Mouse (Mus musculus) mature B cell (primary cell): ENCODE results near the gene Sorbs1.

Experiments
- in situ Hi-C: fragments of 300-500 bp; cut with MboI; formaldehyde crosslinking; loops from 2 replicates; pipeline ENCODE4 v1.14.3; 2019

Sorbs1 gene

GRCm38 (mm10) chr19:40436465-40437200, 76.9 kb downstream of the Sorbs1 start:
- in situ Hi-C loops: no loop called here

GRCm38 (mm10) chr19:40435797-40436196, 77.8 kb downstream of the Sorbs1 start:
- in situ Hi-C loops: no loop called here

- in situ Hi-C loops: no loop called here
Observed at GRCm38 (mm10) chr19:40435045-40435444, 78.5 kb downstream of the Sorbs1 start.

GRCm38 (mm10) chr19:40434042-40434869, 79.3 kb downstream of the Sorbs1 start:
- in situ Hi-C loops: no loop called here

GRCm38 (mm10) chr19:40433316-40433912, 80.2 kb downstream of the Sorbs1 start:
- in situ Hi-C loops: no loop called here

- in situ Hi-C loops: no loop called here
Observed at GRCm38 (mm10) chr19:40431969-40432368, 81.6 kb downstream of the Sorbs1 start.

GRCm38 (mm10) chr19:40429572-40429971, 84.0 kb downstream of the Sorbs1 start:
- in situ Hi-C loops: no loop called here

GRCm38 (mm10) chr19:40429169-40429568, 84.4 kb downstream of the Sorbs1 start:
- in situ Hi-C loops: no loop called here

GRCm38 (mm10) chr19:40426103-40426960, 87.2 kb downstream of the Sorbs1 start:
- in situ Hi-C loops: no loop called here

- in situ Hi-C loops: no loop called here
Observed at GRCm38 (mm10) chr19:40425326-40425725, 88.3 kb downstream of the Sorbs1 start.

GRCm38 (mm10) chr19:40421037-40421436, 92.5 kb downstream of the Sorbs1 start:
- in situ Hi-C loops: no loop called here

- in situ Hi-C loops: no loop called here
Observed at GRCm38 (mm10) chr19:40419315-40419714, 94.3 kb downstream of the Sorbs1 start.

- in situ Hi-C loops: no loop called here
Observed at GRCm38 (mm10) chr19:40417155-40417821, 96.3 kb downstream of the Sorbs1 start.

GRCm38 (mm10) chr19:40415725-40416124, 97.9 kb downstream of the Sorbs1 start:
- in situ Hi-C loops: no loop called here

- in situ Hi-C loops: no loop called here
Observed at GRCm38 (mm10) chr19:40414798-40415475, 98.6 kb downstream of the Sorbs1 start.

- in situ Hi-C loops: no loop called here
Observed at GRCm38 (mm10) chr19:40414386-40414785, 99.2 kb downstream of the Sorbs1 start.

GRCm38 (mm10) chr19:40411379-40411813, 102.2 kb downstream of the Sorbs1 start:
- in situ Hi-C loops: no loop called here

GRCm38 (mm10) chr19:40410511-40410910, 103.1 kb downstream of the Sorbs1 start:
- in situ Hi-C loops: no loop called here

- in situ Hi-C loops: no loop called here
Observed at GRCm38 (mm10) chr19:40410109-40410508, 103.5 kb downstream of the Sorbs1 start.

- in situ Hi-C loops: no loop called here
Observed at GRCm38 (mm10) chr19:40409500-40410035, 104.0 kb downstream of the Sorbs1 start.
